ENCODE assay signal across 9 mouse cellular contexts in genomic region chr2:74749337-74750121, GRCm38 (mm10). TPM values are rescaled to one million over a fixed set of nuclear protein-coding genes. Genes with fewer than 3 reads are reported as not detected.
A peak's percentile ranks its signal among the peaks of the same experiment; 100 is the strongest.
DNase-seq lines count a peak whose midpoint lies in the region; ATAC-seq and TF ChIP-seq lines count a peak whose summit lies in the region.
"Had no signal": no experiment of that assay in that cellular context is flagged by ENCODE, and none has a peak within 500 bp of the region (broad histone marks: within the 10 kb centered on the region; RNA-seq: fewer than 3 reads in every experiment).

No protein-coding gene starts in this region.

- DNase-seq in heart, adult 2 months: no peak
- DNase-seq in heart, postnatal 14 days: no peak
- peak; percentile 66 for DNase-seq in brain, embryonic 14.5 days (ENCODE audit: low read depth)
- DNase-seq in hindbrain, embryonic 10.5 days (ENCODE audit: low spot score): peak; percentile 85
- peak; percentile 85 for DNase-seq in limb, embryonic 11.5 days (ENCODE audit: low spot score)
- peak; percentile 80 for DNase-seq in retina, postnatal 1 day
- no peak for DNase-seq in frontal cortex, postnatal 25 days (ENCODE audit: low spot score in 2 of 2)
- no peak for DNase-seq in right cerebral cortex, postnatal 36 days (ENCODE audit: low spot score in 2 of 2)

- H3K79me2 ChIP-seq in heart, adult 2 months (replicated peaks; ENCODE audit: control insufficient read depth, insufficient read depth, low read length): no peaks in the 10 kb centered on the region

- H3K4me1 ChIP-seq in heart, adult 2 months (ENCODE audit: control insufficient read depth, insufficient read depth, low read length): no peaks in the 10 kb centered on the region
- peaks cover 48% of the 10 kb centered on the region for H3K4me1 ChIP-seq in hindbrain, embryonic 10.5 days (replicated peaks)
- peaks cover 24% of the 10 kb centered on the region for H3K4me1 ChIP-seq in limb, embryonic 11.5 days (ENCODE audit: control insufficient read depth, insufficient read depth, low read length)

- TF ChIP-seq EP300 in heart, adult 2 months (IDR thresholded peaks at IDR 0.05; ENCODE audit: insufficient read depth, low read depth, low read length): no peak

- ATAC-seq in limb, embryonic 11.5 days (ENCODE audit: insufficient number of reproducible peaks, low FRiP score, low TSS enrichment, low read depth): peak; percentile 24

- H3K4me2 ChIP-seq in limb, embryonic 11.5 days (ENCODE audit: low read depth, severe bottlenecking): peak overlapping the region; percentile 84

- H3K36me3 ChIP-seq in heart, adult 2 months (ENCODE audit: control insufficient read depth, insufficient read depth, low read length): no peaks in the 10 kb centered on the region
- H3K36me3 ChIP-seq in hindbrain, embryonic 10.5 days: no peaks in the 10 kb centered on the region
- H3K36me3 ChIP-seq in limb, embryonic 11.5 days (ENCODE audit: control insufficient read depth, insufficient read depth, low read length): no peaks in the 10 kb centered on the region

- peak overlapping the region; percentile 22; the same call in 1 of the 2 replicates for H3K4me3 ChIP-seq in heart, adult 2 months
- peak overlapping the region; percentile 48 for H3K4me3 ChIP-seq in hindbrain, embryonic 10.5 days
- peak overlapping the region; percentile 35 for H3K4me3 ChIP-seq in limb, embryonic 11.5 days (ENCODE audit: low read depth, low read length)

- intact Hi-C loops in heart, adult 2 months (cut with DNase I): no loop called here
- intact Hi-C loops in heart, postnatal 14 days (cut with DNase I): no loop called here

- no peak for TF ChIP-seq POLR2A in heart, adult 2 months (IDR thresholded peaks at IDR 0.05; ENCODE audit: insufficient read depth, low read depth, low read length)
- TF ChIP-seq POLR2A in brain, embryonic 14.5 days (IDR thresholded peaks at IDR 0.05; ENCODE audit: borderline replicate concordance, extremely low read depth, insufficient read depth, insufficient read length, poor library complexity, severe bottlenecking): no peak

- H3K27ac ChIP-seq in heart, adult 2 months: no peak overlapping the region
- H3K27ac ChIP-seq in hindbrain, embryonic 10.5 days: peak overlapping the region; percentile 83
- H3K27ac ChIP-seq in limb, embryonic 11.5 days (replicated peaks; ENCODE audit: low read depth, low read length): peak overlapping the region; percentile 33; the same call in 1 of the 2 replicates

- H3K27me3 ChIP-seq in heart, adult 2 months (ENCODE audit: control insufficient read depth, insufficient read depth, low read length): peaks cover 50% of the 10 kb centered on the region
- peaks cover 100% of the 10 kb centered on the region for H3K27me3 ChIP-seq in hindbrain, embryonic 10.5 days (ENCODE audit: insufficient read depth, poor library complexity, severe bottlenecking)
- peaks cover 69% of the 10 kb centered on the region for H3K27me3 ChIP-seq in limb, embryonic 11.5 days (ENCODE audit: control insufficient read depth, insufficient read depth, low read length)

- no peak overlapping the region for H3K9ac ChIP-seq in heart, adult 2 months (ENCODE audit: low read depth, low read length)
- H3K9ac ChIP-seq in limb, embryonic 11.5 days (ENCODE audit: low read length): peak overlapping the region; percentile 51

- 3% methylated on average over 47 of the region's 47 CpGs for WGBS in heart, adult 2 months
- WGBS in hindbrain, embryonic 10.5 days: under 1% methylated on average over 47 of the region's 47 CpGs
- under 1% methylated on average over 47 of the region's 47 CpGs for WGBS in limb, embryonic 11.5 days

- no peaks in the 10 kb centered on the region for H3K9me3 ChIP-seq in hindbrain, embryonic 10.5 days
- H3K9me3 ChIP-seq in limb, embryonic 11.5 days (ENCODE audit: control insufficient read depth, low read length): no peaks in the 10 kb centered on the region

- no peak for TF ChIP-seq CTCF in heart, adult 2 months (IDR thresholded peaks at IDR 0.05)
- TF ChIP-seq CTCF in brain, embryonic 14.5 days (IDR thresholded peaks at IDR 0.05; ENCODE audit: borderline replicate concordance, extremely low read depth, insufficient read depth, insufficient read length): no peak

RNA-seq across cellular contexts. Expression of gene Hoxd1, which starts 13.3 kb away (rescaled TPM):
- not detected for total RNA-seq in heart, adult 2 months (2021)
- polyA plus RNA-seq in heart, adult 2 months (2012; rRNA removed): not detected in 2 replicates
- total RNA-seq in heart, postnatal 14 days (2021): not detected
- 0.34 and 1.3 TPM in 2 replicates for polyA plus RNA-seq in brain, embryonic 14.5 days (2012; rRNA removed)
- 0.14 and 0.60 TPM in 2 replicates for polyA plus RNA-seq in hindbrain, embryonic 10.5 days (2016; fragmentation: Nextera tagmentation; extraction: Ambion mirVana)
- 0.17 and 0.30 TPM in 2 replicates for polyA plus RNA-seq in limb, embryonic 11.5 days (2014; fragmentation: Nextera tagmentation; extraction: Ambion mirVana)
- total RNA-seq: liver, adult 2 months had no signal
- polyA plus RNA-seq: liver, adult 2 months had no signal

RNA-seq across cellular contexts. Expression of gene Gm28230, which starts 23.0 kb away (rescaled TPM):
- under 1 TPM in 1 of 2 experiments, not detected in 1; 0.14 TPM for total RNA-seq in heart, adult 2 months (2021)
- polyA plus RNA-seq in heart, adult 2 months (2012; rRNA removed): 0.04 and 0.20 TPM in 2 replicates
- under 1 TPM in 1 of 2 experiments, not detected in 1; 0.07 TPM for total RNA-seq in heart, postnatal 14 days (2021)
- 0.44 and 1.7 TPM in 2 replicates for polyA plus RNA-seq in brain, embryonic 14.5 days (2012; rRNA removed)
- polyA plus RNA-seq in hindbrain, embryonic 10.5 days (2016; fragmentation: Nextera tagmentation; extraction: Ambion mirVana): not detected in 2 replicates
- 0.45 and 0.55 TPM in 2 replicates for polyA plus RNA-seq in limb, embryonic 11.5 days (2014; fragmentation: Nextera tagmentation; extraction: Ambion mirVana)
- total RNA-seq: liver, adult 2 months had no signal
- polyA plus RNA-seq: liver, adult 2 months had no signal

RNA-seq across cellular contexts. Expression of gene Hoxd4, which starts 37.8 kb away (rescaled TPM):
- under 1 TPM; 0.21 to 0.45 TPM for total RNA-seq in heart, adult 2 months (2021)
- polyA plus RNA-seq in heart, adult 2 months (2012; rRNA removed): 0.53 and 1.0 TPM in 2 replicates
- total RNA-seq in heart, postnatal 14 days (2021): under 1 TPM; 0.36 to 0.51 TPM
- polyA plus RNA-seq in brain, embryonic 14.5 days (2012; rRNA removed): 0.81 and 5.5 TPM in 2 replicates
- polyA plus RNA-seq in hindbrain, embryonic 10.5 days (2016; fragmentation: Nextera tagmentation; extraction: Ambion mirVana): 0.14 and 2.6 TPM in 2 replicates
- polyA plus RNA-seq in limb, embryonic 11.5 days (2014; fragmentation: Nextera tagmentation; extraction: Ambion mirVana): 0.84 and 1.9 TPM in 2 replicates

RNA-seq across cellular contexts. Expression of gene Hoxd3, which starts 37.8 kb away (rescaled TPM):
- not detected for total RNA-seq in heart, adult 2 months (2021)
- polyA plus RNA-seq in heart, adult 2 months (2012; rRNA removed): 0.06 TPM in 1 of 2 replicates, not detected in the other
- total RNA-seq in heart, postnatal 14 days (2021): not detected
- 9.6 and 47.4 TPM in 2 replicates for polyA plus RNA-seq in brain, embryonic 14.5 days (2012; rRNA removed)
- polyA plus RNA-seq in hindbrain, embryonic 10.5 days (2016; fragmentation: Nextera tagmentation; extraction: Ambion mirVana): 15.5 and 55.9 TPM in 2 replicates
- 1.2 and 1.4 TPM in 2 replicates for polyA plus RNA-seq in limb, embryonic 11.5 days (2014; fragmentation: Nextera tagmentation; extraction: Ambion mirVana)
- total RNA-seq: liver, adult 2 months had no signal
- polyA plus RNA-seq: liver, adult 2 months had no signal

RNA-seq across cellular contexts. Expression of gene Hoxd8, which starts 45.1 kb away (rescaled TPM):
- total RNA-seq in heart, adult 2 months (2021): 1 to 10 TPM in 1 of 2 experiments, under 1 TPM in 1; 0.61 to 1.0 TPM
- 0.59 and 0.61 TPM in 2 replicates for polyA plus RNA-seq in heart, adult 2 months (2012; rRNA removed)
- 1 to 10 TPM; 1.5 to 1.6 TPM for total RNA-seq in heart, postnatal 14 days (2021)
- polyA plus RNA-seq in brain, embryonic 14.5 days (2012; rRNA removed): 0.73 and 1.6 TPM in 2 replicates
- polyA plus RNA-seq in hindbrain, embryonic 10.5 days (2016; fragmentation: Nextera tagmentation; extraction: Ambion mirVana): not detected in 2 replicates
- 11.6 and 13.1 TPM in 2 replicates for polyA plus RNA-seq in limb, embryonic 11.5 days (2014; fragmentation: Nextera tagmentation; extraction: Ambion mirVana)
- total RNA-seq: liver, adult 2 months had no signal

Comparison
In these comparisons a context has a peak if more than half of its experiments do, and no peak if none do; other contexts are left out.
1. DNase-seq: peak in brain, embryonic 14.5 days (single experiment), hindbrain, embryonic 10.5 days (single experiment), limb, embryonic 11.5 days (single experiment) and retina, postnatal 1 day (single experiment); none in heart, adult 2 months (0 of 2), heart, postnatal 14 days (0 of 2), frontal cortex, postnatal 25 days (0 of 2) and right cerebral cortex, postnatal 36 days (0 of 2).
2. Peak in every context shown above with its lines, with median percentiles within 50 percentile points of each other: H3K4me3 ChIP-seq.